In the genomic region with DNA sequence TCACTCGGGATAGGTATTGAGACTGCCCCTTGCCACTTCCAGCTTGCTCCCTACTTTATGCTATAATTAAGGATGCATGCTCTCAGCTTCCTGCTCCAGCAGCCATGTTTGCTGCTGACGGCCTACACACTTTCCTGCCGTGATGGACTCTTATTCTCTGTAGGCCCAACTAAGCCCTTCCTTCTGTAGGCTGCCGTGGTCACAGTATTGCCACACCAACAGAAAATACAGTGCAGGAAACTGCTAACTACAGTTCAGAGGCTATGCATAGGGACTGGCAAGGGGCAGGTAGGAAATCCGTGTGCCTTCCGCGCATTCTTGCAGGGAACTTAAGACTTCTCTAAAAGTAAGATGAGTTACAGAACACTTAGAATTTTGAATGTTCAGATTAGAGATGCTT, we compare ENCODE assay signal across 13 mouse cellular contexts.
"Had no signal": no experiment of that assay in that cellular context is flagged by ENCODE, and none has a peak within 500 bp of the region (broad histone marks: within the 10 kb centered on the region; RNA-seq: fewer than 3 reads in every experiment).

No protein-coding gene starts in this region.

- H3K27ac ChIP-seq: left cerebral cortex, adult 2 months; liver, embryonic 14.5 days; midbrain, embryonic 12.5 days had no signal

- H3K4me3 ChIP-seq: layer of hippocampus, adult 2 months; left cerebral cortex, adult 2 months; midbrain, embryonic 12.5 days had no signal

- H3K9me3 ChIP-seq: midbrain, embryonic 12.5 days had no signal

- H3K4me2 ChIP-seq: midbrain, embryonic 12.5 days had no signal

- DNase-seq: kidney, adult 18-20 months; kidney, postnatal 4 days; liver; lung, adult 18-20 months; lung, postnatal 10 days; lung, postnatal 4 days; right cerebral cortex, adult 18-20 months; right cerebral cortex, postnatal 25 days; thymus, postnatal 4 days had no signal

- H3K27me3 ChIP-seq: midbrain, embryonic 12.5 days had no signal

- H3K36me3 ChIP-seq: midbrain, embryonic 12.5 days had no signal

- H3K4me1 ChIP-seq: midbrain, embryonic 12.5 days had no signal

- H3K9ac ChIP-seq: liver, embryonic 14.5 days; midbrain, embryonic 12.5 days had no signal
